Mouse (Mus musculus) bone marrow macrophage, adult 2 months (primary cell): ENCODE results near the gene Cd9. TPM values are rescaled to one million over a fixed set of nuclear protein-coding genes. Genes with fewer than 3 reads are reported as not detected.

Source experiments
- H3K27ac ChIP-seq: 2 replicates; pipeline ENCODE4 v1.5.1; 2012; ENCODE audit warnings: low read depth, low read length; ENCODE audit not compliant: insufficient read depth
- H3K4me1 ChIP-seq: 2 replicates; pipeline ENCODE4 v1.6.1; 2012; ENCODE audit warnings: low read length; ENCODE audit not compliant: control insufficient read depth, insufficient read depth
- H3K4me3 ChIP-seq: 2 replicates; pipeline ENCODE4 v1.5.1; 2012; ENCODE audit warnings: mild to moderate bottlenecking, low read length, moderate library complexity; ENCODE audit not compliant: insufficient read depth
- CTCF ChIP-seq: IDR thresholded peaks from 2 replicates; pipeline ENCODE4 v1.5.1; 2012; ENCODE audit warnings: low read depth, mild to moderate bottlenecking, low read length, moderate library complexity
- POLR2A ChIP-seq: IDR thresholded peaks from 2 replicates; pipeline ENCODE4 v1.6.1; 2012; ENCODE audit warnings: mild to moderate bottlenecking, low read depth, low read length, borderline replicate concordance
- polyA plus RNA-seq: library from polyadenylated mRNA; stranded (reverse); fragments of >200 nt; gene quantifications from 2 replicates; pipeline ENCODE4 v1.2.4, GENCODE M21; 2012; ENCODE audit not compliant: missing spikeins, insufficient read depth, insufficient read length

The Cd9 gene
- polyA plus RNA-seq, 1 experiment: 343 TPM

- Histone ChIP-seq H3K27ac (no peak overlapping the region), H3K4me3 (no peak overlapping the region), H3K4me1 (peaks cover 56% of the 10 kb centered on the region)
- no peak for TF ChIP-seq POLR2A
- TF ChIP-seq CTCF: no peak
Measured at GRCm38 (mm10) chr6:125504622-125505355, 10.2 kb upstream of the Cd9 start.

- Histone ChIP-seq H3K4me1 (peaks cover 49% of the 10 kb centered on the region), H3K4me3 (no peak overlapping the region), H3K27ac (no peak overlapping the region)
- TF ChIP-seq CTCF (no peak), POLR2A (no peak)
Measured at GRCm38 (mm10) chr6:125503186-125503802, 8.7 kb upstream of the Cd9 start.

GRCm38 (mm10) chr6:125498062-125498461 is 3.5 kb upstream of the Cd9 start:
- TF ChIP-seq CTCF (peak; percentile 97), POLR2A (no peak)
- Histone ChIP-seq H3K4me3 (no peak overlapping the region), H3K4me1 (peaks cover 32% of the 10 kb centered on the region), H3K27ac (no peak overlapping the region)

GRCm38 (mm10) chr6:125496417-125496816 is 1.8 kb upstream of the Cd9 start:
- Histone ChIP-seq H3K4me1 (peaks cover 35% of the 10 kb centered on the region), H3K4me3 (no peak overlapping the region), H3K27ac (no peak overlapping the region)
- no peak for TF ChIP-seq POLR2A
- no peak for TF ChIP-seq CTCF

GRCm38 (mm10) chr6:125495361-125495760 is 770 bp upstream of the Cd9 start:
- no peak overlapping the region for H3K27ac ChIP-seq
- TF ChIP-seq CTCF: no peak
- TF ChIP-seq POLR2A: no peak
- H3K4me3 ChIP-seq: no peak overlapping the region
- peaks cover 31% of the 10 kb centered on the region for H3K4me1 ChIP-seq

- Histone ChIP-seq H3K4me3 (peak overlapping the region; percentile 87), H3K27ac (0 out of 2 replicates have a peak overlapping the region, but pooled peaks have one; percentile 2), H3K4me1 (peaks cover 38% of the 10 kb centered on the region)
- no peak for TF ChIP-seq CTCF
- TF ChIP-seq POLR2A: no peak
Measured at GRCm38 (mm10) chr6:125493147-125493546, 1.4 kb downstream of the Cd9 start.

- TF ChIP-seq CTCF: no peak
- TF ChIP-seq POLR2A: no peak
- H3K27ac ChIP-seq: 0 out of 2 replicates have a peak overlapping the region, but pooled peaks have one; percentile 2
- H3K4me1 ChIP-seq: peaks cover 34% of the 10 kb centered on the region
- peak overlapping the region; percentile 87 for H3K4me3 ChIP-seq
Measured at GRCm38 (mm10) chr6:125492664-125493063, 1.9 kb downstream of the Cd9 start.

- Histone ChIP-seq H3K4me1 (peaks cover 35% of the 10 kb centered on the region), H3K27ac (no peak overlapping the region), H3K4me3 (no peak overlapping the region)
Measured at GRCm38 (mm10) chr6:125492033-125492432, 2.6 kb downstream of the Cd9 start.

GRCm38 (mm10) chr6:125491393-125491792 is 3.2 kb downstream of the Cd9 start:
- TF ChIP-seq CTCF (no peak), POLR2A (no peak)
- peaks cover 41% of the 10 kb centered on the region for H3K4me1 ChIP-seq
- no peak overlapping the region for H3K4me3 ChIP-seq
- H3K27ac ChIP-seq: no peak overlapping the region

More at GRCm38 (mm10) chr6:125492033-125492432, 2.6 kb downstream of the Cd9 start:
- TF ChIP-seq CTCF (no peak), POLR2A (no peak)

GRCm38 (mm10) chr6:125489881-125490559 is 4.6 kb downstream of the Cd9 start:
- peak overlapping the region; percentile 63 for H3K27ac ChIP-seq
- TF ChIP-seq CTCF: peak; percentile 38
- no peak for TF ChIP-seq POLR2A
- H3K4me1 ChIP-seq: peaks cover 52% of the 10 kb centered on the region
- peak overlapping the region; percentile 14 for H3K4me3 ChIP-seq
